Mouse (Mus musculus) neural tube, embryonic 14.5 days (tissue): Measurements from ENCODE around the gene Vwa1. TPM values are rescaled to one million over a fixed set of nuclear protein-coding genes. Genes with fewer than 3 reads are reported as not detected.
A peak's percentile ranks its signal among the peaks of the same experiment; 100 is the strongest.

Experiments
- ATAC-seq: fragments of 200-750 bp; cut with Nextera tagmentation; 2 replicates; pipeline ENCODE4 v1.8.0; 2017; ENCODE audit warnings: low read depth, mild to moderate bottlenecking, moderate TSS enrichment, moderate library complexity
- H3K27ac ChIP-seq: fragments of 300-500 bp; sonication (generic); 2 replicates; pipeline ENCODE4 v1.5.1; 2014; ENCODE audit warnings: low read depth, mild to moderate bottlenecking, control low read depth, low read length, moderate library complexity, mixed read lengths
- H3K27me3 ChIP-seq: fragments of 300-500 bp; sonication (generic); 2 replicates; pipeline ENCODE4 v1.6.1; 2014; ENCODE audit warnings: low read length; ENCODE audit not compliant: control insufficient read depth, insufficient read depth
- H3K36me3 ChIP-seq: fragments of 300-500 bp; sonication (generic); 2 replicates; pipeline ENCODE4 v1.6.1; 2014; ENCODE audit warnings: low read length, mixed read lengths; ENCODE audit not compliant: control insufficient read depth, insufficient read depth
- H3K4me1 ChIP-seq: fragments of 300-500 bp; sonication (generic); 2 replicates; pipeline ENCODE4 v1.6.1; 2014; ENCODE audit warnings: low read length; ENCODE audit not compliant: control insufficient read depth, insufficient read depth
- H3K4me2 ChIP-seq: fragments of 300-500 bp; sonication (generic); 2 replicates; pipeline ENCODE4 v1.6.1; 2014; ENCODE audit warnings: mild to moderate bottlenecking, low read depth, low read length, control low read depth
- H3K4me3 ChIP-seq: fragments of 300-500 bp; sonication (generic); 2 replicates; pipeline ENCODE4 v1.5.1; 2014; ENCODE audit warnings: low read depth, low read length, control low read depth, mixed read lengths
- H3K9ac ChIP-seq: fragments of 300-500 bp; sonication (generic); replicated peaks from 2 replicates; pipeline ENCODE4 v1.6.1; 2014; ENCODE audit warnings: low read depth, mild to moderate bottlenecking, control low read depth, low read length, mixed read lengths
- H3K9me3 ChIP-seq: fragments of 300-500 bp; sonication (generic); 2 replicates; pipeline ENCODE4 v1.6.1; 2016; ENCODE audit warnings: low read length; ENCODE audit not compliant: control insufficient read depth
- WGBS: fragments of 180-500 bp; shearing (Covaris S2); extraction: QIAGEN DNeasy Blood & Tissue Kit; methylation state at CpG from one replicate; pipeline ENCODE4 v1.1.7; 2014; 5-methylcytosine and 5-hydroxymethylcytosine counted together
- polyA plus RNA-seq: library from polyadenylated mRNA; unstranded; fragments of >200 nt; fragmentation: Nextera tagmentation; extraction: Ambion mirVana; gene quantifications from 2 replicates; pipeline ENCODE4 v1.2.1, GENCODE M21; 2014

Gene Vwa1
- polyA plus RNA-seq, 1 experiment from 2014 or later = 17.4 TPM

- Histone ChIP-seq H3K9ac (peak overlapping the region; percentile 46), H3K27me3 (no peaks in the 10 kb centered on the region), H3K4me3 (peak overlapping the region; percentile 81), H3K27ac (no peak overlapping the region), H3K4me2 (peak overlapping the region; percentile 98), H3K36me3 (no peaks in the 10 kb centered on the region), H3K4me1 (peaks cover 15% of the 10 kb centered on the region), H3K9me3 (no peaks in the 10 kb centered on the region)
- 3% methylated on average over 28 of the region's 28 CpGs for WGBS
- ATAC-seq = peak; percentile 9; the same call in 1 of the 2 replicates
Observed at GRCm38 (mm10) chr4:155761356-155762099, 13.0 kb downstream of the Vwa1 start.

DNA sequence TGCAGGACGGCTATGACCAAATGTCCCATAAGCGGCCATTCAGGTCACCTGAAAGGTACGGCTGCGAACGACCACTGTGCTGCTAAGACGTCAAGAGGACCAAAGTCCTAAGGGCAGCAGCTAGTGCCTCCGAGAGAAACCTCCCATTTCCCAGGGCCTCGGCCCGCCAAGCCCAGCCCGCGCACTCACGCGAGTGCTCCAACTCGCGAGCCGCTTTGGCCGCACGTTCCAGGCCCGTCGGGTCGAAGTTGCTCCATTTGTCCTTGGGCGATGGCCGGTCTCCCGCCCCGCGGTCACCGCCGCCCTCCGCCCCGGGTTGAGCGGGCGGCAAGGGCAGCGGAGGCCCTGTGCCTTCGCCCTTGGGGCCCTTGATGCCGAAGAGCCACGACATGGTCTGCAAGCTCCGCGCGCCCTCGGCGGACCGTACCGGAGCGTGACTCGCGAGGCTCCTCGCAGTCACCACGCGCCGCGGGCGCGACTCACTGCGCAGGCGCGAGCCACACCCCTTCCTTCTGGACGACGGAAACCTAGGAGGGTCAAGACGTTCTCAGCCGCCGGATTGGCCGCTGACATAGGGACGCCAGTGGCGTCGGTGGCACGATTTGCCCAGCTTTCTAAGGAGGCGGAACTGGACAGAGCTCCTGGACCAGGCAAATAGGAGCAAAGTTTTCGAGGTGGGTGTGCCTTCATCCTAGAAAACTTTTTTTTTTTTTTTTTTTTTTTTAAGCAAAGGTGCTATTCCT lies 13.7 kb downstream of the Vwa1 start, which contains the start of gene Atad3a:
TSS of gene Atad3a (minus strand) at position 481 of the 743 bp plus-strand sequence.
- Histone ChIP-seq H3K9me3 (no peaks in the 10 kb centered on the region), H3K4me3 (peak within 1 kb of the TSS; percentile 81), H3K4me2 (peak within 1 kb of the TSS; percentile 98), H3K36me3 (0 out of 2 replicates have a peak, but pooled peaks cover under 1% of the 10 kb centered on the region), H3K27ac (0 out of 2 replicates have a peak within 1 kb of the TSS, but pooled peaks have one; percentile 10), H3K9ac (peak within 1 kb of the TSS; percentile 66), H3K27me3 (no peaks in the 10 kb centered on the region), H3K4me1 (peaks cover 15% of the 10 kb centered on the region)
- peak; percentile 96 for ATAC-seq
- 2% methylated on average over 68 of the region's 68 CpGs for WGBS

GRCm38 (mm10) chr4:155759862-155760612 lies 14.5 kb downstream of the Vwa1 start:
- Histone ChIP-seq H3K27ac (no peak overlapping the region), H3K4me2 (peak overlapping the region; percentile 98), H3K36me3 (peaks cover 8% of the 10 kb centered on the region), H3K4me3 (peak overlapping the region; percentile 81), H3K4me1 (peaks cover 15% of the 10 kb centered on the region), H3K9ac (peak overlapping the region; percentile 66), H3K27me3 (no peaks in the 10 kb centered on the region), H3K9me3 (no peaks in the 10 kb centered on the region)
- ATAC-seq = peak; percentile 38; the same call in 1 of the 2 replicates
- WGBS = 6% methylated on average over 10 of the region's 10 CpGs

DNA sequence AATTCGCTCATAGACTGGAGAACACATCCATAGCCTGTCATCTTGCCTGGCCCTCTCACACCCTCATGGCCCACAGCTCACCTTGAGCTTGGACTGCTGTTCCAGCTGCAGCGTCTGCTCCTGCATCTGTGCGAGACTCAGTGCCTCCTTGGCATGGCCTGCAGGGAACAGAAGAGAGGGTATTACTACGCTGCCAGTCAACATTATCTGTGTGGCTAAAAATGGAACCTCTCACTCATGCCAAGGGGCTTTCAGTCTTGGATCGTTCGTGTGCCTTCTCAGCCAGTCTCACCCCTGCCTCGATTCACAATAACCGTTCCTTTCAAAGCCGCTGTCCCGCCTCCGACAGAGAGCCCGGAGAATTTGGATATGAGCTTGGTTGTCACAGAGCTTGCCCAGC lies 17.5 kb downstream of the Vwa1 start:
- Histone ChIP-seq H3K4me2 (no peak overlapping the region), H3K36me3 (peaks cover 29% of the 10 kb centered on the region), H3K27me3 (no peaks in the 10 kb centered on the region), H3K9ac (no peak overlapping the region), H3K4me1 (peaks cover 15% of the 10 kb centered on the region), H3K27ac (no peak overlapping the region), H3K4me3 (no peak overlapping the region), H3K9me3 (no peaks in the 10 kb centered on the region)
- WGBS = 92% methylated on average over 12 of the region's 12 CpGs
- ATAC-seq = no peak

GRCm38 (mm10) chr4:155746575-155747490 lies 27.7 kb downstream of the Vwa1 start:
- Histone ChIP-seq H3K27me3 (no peaks in the 10 kb centered on the region), H3K4me3 (no peak overlapping the region), H3K9me3 (no peaks in the 10 kb centered on the region), H3K4me1 (no peaks in the 10 kb centered on the region), H3K9ac (no peak overlapping the region), H3K4me2 (no peak overlapping the region), H3K36me3 (peaks cover 51% of the 10 kb centered on the region), H3K27ac (no peak overlapping the region)
- no peak for ATAC-seq
- WGBS = 90% methylated on average over 17 of the region's 17 CpGs

- Histone ChIP-seq H3K4me1 (no peaks in the 10 kb centered on the region), H3K4me2 (no peak overlapping the region), H3K36me3 (peaks cover 56% of the 10 kb centered on the region), H3K9me3 (no peaks in the 10 kb centered on the region), H3K27me3 (no peaks in the 10 kb centered on the region), H3K9ac (no peak overlapping the region), H3K4me3 (no peak overlapping the region), H3K27ac (no peak overlapping the region)
- no peak for ATAC-seq
- 90% methylated on average over 8 of the region's 8 CpGs for WGBS
Observed at GRCm38 (mm10) chr4:155746036-155746548, 28.4 kb downstream of the Vwa1 start.

DNA sequence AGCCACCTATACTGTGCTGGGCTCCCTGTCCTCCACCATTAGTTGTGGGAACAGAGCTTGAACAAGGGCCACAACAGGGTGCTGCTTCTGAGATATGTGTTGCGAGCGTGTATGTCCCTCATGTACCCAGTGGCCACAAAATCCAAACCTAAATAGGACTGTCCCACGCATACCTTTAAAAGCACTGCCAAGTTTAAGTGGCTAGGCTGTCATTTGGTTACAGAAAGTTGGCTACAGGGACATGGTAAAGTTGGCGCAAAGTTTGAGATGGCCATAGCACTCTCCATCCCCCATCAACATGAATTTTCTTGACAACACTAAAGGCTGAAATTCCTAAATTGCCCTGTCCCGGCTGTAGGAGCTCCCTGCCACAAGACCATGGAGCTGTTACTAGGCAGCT lies 29.4 kb downstream of the Vwa1 start:
- ATAC-seq = no peak
- Histone ChIP-seq H3K36me3 (peaks cover 54% of the 10 kb centered on the region), H3K9ac (no peak overlapping the region), H3K4me2 (no peak overlapping the region), H3K4me1 (no peaks in the 10 kb centered on the region), H3K9me3 (no peaks in the 10 kb centered on the region), H3K4me3 (no peak overlapping the region), H3K27me3 (no peaks in the 10 kb centered on the region), H3K27ac (no peak overlapping the region)
- WGBS = 92% methylated on average over 5 of the region's 5 CpGs

GRCm38 (mm10) chr4:155744474-155744873 lies 30.0 kb downstream of the Vwa1 start:
- WGBS = 95% methylated on average over 8 of the region's 8 CpGs
- H3K36me3 ChIP-seq = peaks cover 60% of the 10 kb centered on the region

More at GRCm38 (mm10) chr4:155744474-155744873, 30.0 kb downstream of the Vwa1 start:
- Histone ChIP-seq H3K27ac (no peak overlapping the region), H3K4me2 (no peak overlapping the region), H3K9me3 (no peaks in the 10 kb centered on the region), H3K4me1 (no peaks in the 10 kb centered on the region), H3K9ac (no peak overlapping the region), H3K27me3 (no peaks in the 10 kb centered on the region), H3K4me3 (no peak overlapping the region)
- no peak for ATAC-seq
